Mouse (Mus musculus) lung, postnatal 0 days (tissue): ENCODE data around the gene Tmem240. TPM values are rescaled to one million over a fixed set of nuclear protein-coding genes. Genes with fewer than 3 reads are reported as not detected.
"Not testable (repeated sequence)": the region's sequence is repeated elsewhere in the genome, so short reads cannot be mapped to it uniquely, and the experiment has no call there.

ENCODE experiments used
- ATAC-seq: fragments of 200-750 bp; cut with Nextera tagmentation; 2 replicates; pipeline ENCODE4 v1.8.0; 2017; ENCODE audit warnings: moderate library complexity
- DNase-seq: peaks from one replicate; pipeline ENCODE4 v3.0.0-alpha.2; 2016; ENCODE audit warnings: low spot score
- H3K27ac ChIP-seq: fragments of 300-500 bp; sonication (generic); 2 replicates; pipeline ENCODE4 v1.5.1; 2014; ENCODE audit warnings: antibody characterized with exemption, mild to moderate bottlenecking, low read length, mixed read lengths
- H3K27me3 ChIP-seq: fragments of 300-500 bp; sonication (generic); replicated peaks from 2 replicates; pipeline ENCODE4 v1.6.1; 2014; ENCODE audit warnings: low read length, mixed read lengths; ENCODE audit not compliant: insufficient read depth
- H3K36me3 ChIP-seq: fragments of 300-500 bp; sonication (generic); 2 replicates; pipeline ENCODE4 v1.6.1; 2014; ENCODE audit warnings: low read length, mixed read lengths; ENCODE audit not compliant: insufficient read depth
- H3K4me1 ChIP-seq: fragments of 300-500 bp; sonication (generic); 2 replicates; pipeline ENCODE4 v1.6.1; 2014; ENCODE audit warnings: antibody characterized with exemption, low read depth, low read length, mixed read lengths; ENCODE audit not compliant: insufficient read depth
- H3K4me2 ChIP-seq: fragments of 300-500 bp; sonication (generic); replicated peaks from 2 replicates; pipeline ENCODE4 v1.6.1; 2014; ENCODE audit warnings: low read depth, mild to moderate bottlenecking, low read length, moderate library complexity, mixed read lengths
- H3K4me3 ChIP-seq: fragments of 300-500 bp; sonication (generic); 2 replicates; pipeline ENCODE4 v1.5.1; 2014; ENCODE audit warnings: low read depth, low read length
- H3K9ac ChIP-seq: fragments of 300-500 bp; sonication (generic); replicated peaks from 2 replicates; pipeline ENCODE4 v1.6.1; 2014; ENCODE audit warnings: low read depth, mild to moderate bottlenecking
- H3K9me3 ChIP-seq: fragments of 300-500 bp; sonication (generic); 2 replicates; pipeline ENCODE4 v1.6.1; 2016; ENCODE audit warnings: low read length, mixed read lengths
- CTCF ChIP-seq: IDR thresholded peaks from 2 replicates; pipeline ENCODE4 v1.5.1; 2016; ENCODE audit warnings: antibody characterized with exemption, mild to moderate bottlenecking
- EP300 ChIP-seq: IDR thresholded peaks from 2 replicates; pipeline ENCODE4 v1.6.1; 2016; ENCODE audit warnings: antibody characterized with exemption, mild to moderate bottlenecking, control low read depth
- WGBS: fragments of 180-500 bp; shearing (Covaris S2); extraction: QIAGEN DNeasy Blood & Tissue Kit; methylation state at CpG from one replicate; pipeline ENCODE4 v1.1.7; 2014; 5-methylcytosine and 5-hydroxymethylcytosine counted together
- polyA plus RNA-seq: library from polyadenylated mRNA; unstranded; fragments of >200 nt; fragmentation: Nextera tagmentation; extraction: Ambion mirVana; gene quantifications from 2 replicates; pipeline ENCODE4 v1.2.1, GENCODE M21; 2015

The Tmem240 gene
- polyA plus RNA-seq: 0.58 and 0.63 TPM in 2 replicates

DNA sequence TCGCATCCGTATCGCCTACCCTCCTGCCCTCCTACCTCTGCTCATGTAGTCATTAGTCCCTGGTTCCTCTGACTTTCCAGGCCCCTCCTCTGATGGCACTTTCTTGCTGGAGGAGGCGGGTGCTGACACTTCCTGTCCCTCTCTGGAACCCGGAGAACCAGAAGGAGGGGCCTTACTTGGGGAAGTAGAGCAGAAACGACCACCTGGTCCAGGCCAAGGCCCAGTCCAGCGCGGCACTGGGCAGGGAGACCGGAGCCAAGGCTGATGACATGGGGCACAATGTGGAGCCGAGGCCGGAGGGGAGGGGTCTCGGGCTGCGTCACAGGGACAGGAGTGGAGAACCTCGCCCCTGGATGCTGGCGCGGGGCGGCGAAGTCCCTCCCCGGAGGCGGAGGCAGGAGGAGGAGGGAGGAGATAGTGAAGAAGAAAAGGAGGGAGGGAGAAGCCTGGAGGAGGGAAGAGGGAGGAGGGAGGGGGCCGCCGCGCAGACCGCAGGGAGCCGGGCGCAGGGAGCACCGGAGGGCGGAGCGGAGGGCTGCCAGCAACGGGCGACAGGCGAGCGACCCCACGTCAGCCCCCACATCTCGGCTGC lies at the start of gene Tmem240:
TSS of gene Tmem240 (plus strand) at position 451 of the 592 bp plus-strand sequence.
- under 1% methylated on average over 23 of the region's 35 CpGs for WGBS
- peak; percentile 93 for ATAC-seq
- Histone ChIP-seq H3K4me3 (peak within 1 kb of the TSS; percentile 81), H3K9ac (peak within 1 kb of the TSS; percentile 54), H3K4me2 (peak within 1 kb of the TSS; percentile 88), H3K9me3 (no peaks in the 10 kb centered on the region), H3K27me3 (no peaks in the 10 kb centered on the region), H3K36me3 (peaks cover 4% of the 10 kb centered on the region; the same call in 1 of the 2 replicates), H3K4me1 (peaks cover 6% of the 10 kb centered on the region; the same call in 1 of the 2 replicates), H3K27ac (peak within 1 kb of the TSS; percentile 87)
- TF ChIP-seq CTCF (no peak; the same call in 1 of the 2 replicates), EP300 (no peak)
- DNase-seq: peak; percentile 96

DNA sequence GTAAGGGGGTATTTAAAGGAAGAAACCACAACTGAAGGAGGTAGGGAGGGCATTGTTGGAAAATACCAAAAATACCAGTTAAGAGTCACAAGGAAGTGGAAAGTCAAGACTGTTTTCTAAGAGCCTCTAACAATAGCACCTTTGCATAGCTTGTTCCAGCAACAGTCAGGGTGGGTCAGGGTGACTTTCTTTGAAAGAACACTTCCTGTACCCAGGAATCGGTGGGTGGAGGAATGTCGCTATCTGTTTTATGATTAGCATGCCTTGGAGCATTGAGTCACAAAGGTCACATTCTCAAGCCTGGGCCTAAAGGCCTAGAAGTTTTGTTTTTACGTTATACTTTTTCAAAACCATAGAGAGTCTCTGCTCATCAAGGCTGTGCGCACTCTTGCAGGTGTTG lies 46.8 kb upstream of the Tmem240 start:
- not testable (repeated sequence) for H3K27ac ChIP-seq, ATAC-seq, H3K4me1 ChIP-seq, H3K9ac ChIP-seq, DNase-seq, H3K4me3 ChIP-seq, H3K36me3 ChIP-seq, H3K27me3 ChIP-seq, H3K9me3 ChIP-seq, H3K4me2 ChIP-seq
- WGBS: 76% methylated on average over 4 of the region's 4 CpGs

DNA sequence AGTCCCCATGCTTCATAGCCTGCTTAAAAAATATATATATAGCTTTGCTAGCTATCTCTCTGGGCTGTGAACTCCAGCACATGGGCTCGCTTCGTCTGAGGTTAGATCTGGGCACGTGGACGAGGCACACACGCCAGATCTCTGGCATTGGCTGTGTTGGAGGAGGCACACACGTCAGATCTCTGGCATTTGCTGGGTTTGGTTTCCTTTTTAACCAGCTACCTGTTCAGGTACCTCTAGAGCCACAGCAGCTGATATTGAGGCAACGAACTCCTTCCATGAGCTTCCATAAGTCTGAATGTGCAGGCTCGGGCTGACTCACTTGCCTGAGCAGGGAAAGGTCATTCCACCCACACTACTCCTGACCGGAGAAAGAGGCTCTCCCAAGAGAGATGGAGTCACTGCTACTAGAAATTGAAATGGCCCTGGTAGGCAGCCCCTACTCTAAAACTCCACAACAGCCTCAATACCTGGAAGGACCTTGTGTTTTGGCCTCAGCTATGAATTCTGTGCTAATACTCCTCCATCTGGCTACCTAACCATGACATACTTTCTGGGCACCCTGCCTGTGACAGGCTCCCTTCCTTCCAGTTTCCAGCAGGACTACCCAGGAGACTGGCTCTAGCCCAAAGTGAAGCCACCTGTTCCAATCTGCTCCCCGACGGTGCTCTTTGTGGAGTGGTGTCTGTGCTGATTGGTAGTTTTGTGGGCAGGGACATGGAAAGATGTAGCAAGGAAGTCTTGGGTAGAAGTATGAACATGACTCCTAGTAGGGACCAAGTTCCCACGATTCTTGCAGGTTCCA lies 43.8 kb upstream of the Tmem240 start:
- no peak for TF ChIP-seq EP300
- no peak for TF ChIP-seq CTCF
- Histone ChIP-seq H3K9me3 (no peaks in the 10 kb centered on the region), H3K36me3 (no peaks in the 10 kb centered on the region), H3K27me3 (no peaks in the 10 kb centered on the region; the same call in none of the 2 replicates), H3K4me3 (no peak overlapping the region), H3K4me2 (no peak overlapping the region), H3K9ac (no peak overlapping the region), H3K27ac (no peak overlapping the region), H3K4me1 (peaks cover 4% of the 10 kb centered on the region; the same call in 1 of the 2 replicates)
- ATAC-seq (no peak), DNase-seq (no peak)
- WGBS: 77% methylated on average over 12 of the region's 12 CpGs

DNA sequence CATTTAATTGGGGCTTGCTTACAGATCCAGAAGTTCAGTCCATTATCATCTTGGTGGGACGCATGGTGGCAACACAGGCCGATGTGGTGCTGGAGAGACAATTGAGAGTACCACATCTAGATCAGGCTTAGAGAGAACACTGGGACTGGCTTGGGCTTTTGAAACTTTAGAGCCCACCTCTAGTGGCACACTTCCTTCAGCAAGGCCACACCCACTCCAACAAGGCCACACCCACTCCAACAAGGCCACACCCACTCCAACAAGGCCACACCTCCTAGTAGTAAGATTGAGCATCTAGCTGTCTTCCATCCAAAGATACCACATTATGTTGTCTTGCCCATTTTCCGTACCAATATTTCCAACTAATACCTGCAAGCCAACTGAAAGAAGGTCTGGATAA lies 42.2 kb upstream of the Tmem240 start:
- no peak overlapping the region for H3K9ac ChIP-seq
- TF ChIP-seq CTCF: no peak
- TF ChIP-seq EP300: no peak
- no peak overlapping the region for H3K4me2 ChIP-seq
- no peak overlapping the region for H3K4me3 ChIP-seq
- no peak for ATAC-seq
- no peaks in the 10 kb centered on the region for H3K9me3 ChIP-seq
- no peak overlapping the region for H3K27ac ChIP-seq
- WGBS: 95% methylated on average over 3 of the region's 3 CpGs
- no peaks in the 10 kb centered on the region for H3K36me3 ChIP-seq
- H3K4me1 ChIP-seq: peaks cover 4% of the 10 kb centered on the region; the same call in 1 of the 2 replicates
- DNase-seq: no peak
- no peaks in the 10 kb centered on the region; the same call in none of the 2 replicates for H3K27me3 ChIP-seq

DNA sequence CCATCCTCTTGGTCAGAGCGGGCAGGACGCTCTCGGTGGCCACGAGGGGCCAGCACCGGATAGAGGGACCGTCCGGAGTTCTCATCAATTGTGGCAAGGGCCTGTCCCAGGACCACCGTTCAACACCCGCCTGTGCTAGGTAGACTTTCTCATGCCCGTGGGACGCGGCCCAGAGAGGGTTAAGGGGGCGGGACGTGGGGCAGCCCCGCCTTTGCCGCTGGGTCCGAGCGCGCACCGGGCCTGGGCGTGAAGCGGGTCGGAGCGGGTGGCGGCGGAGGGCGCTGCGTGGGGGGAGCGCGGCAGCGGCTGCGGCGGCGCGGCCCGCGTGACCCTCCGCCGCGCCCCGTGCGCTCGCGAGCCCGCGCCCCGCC lies 40.5 kb upstream of the Tmem240 start, which contains the start of gene Fndc10:
TSS of gene Fndc10 (plus strand) at position 232 of the 371 bp plus-strand sequence.
- peak within 1 kb of the TSS; percentile 62 for H3K4me3 ChIP-seq
- H3K9ac ChIP-seq: peak within 1 kb of the TSS; percentile 32
- TF ChIP-seq CTCF: no peak; the same call in 1 of the 2 replicates
- no peak for TF ChIP-seq EP300
- DNase-seq (peak; percentile 25), ATAC-seq (peak; percentile 78)
- no peaks in the 10 kb centered on the region for H3K9me3 ChIP-seq
- H3K27ac ChIP-seq: no peak within 1 kb of the TSS
- no peaks in the 10 kb centered on the region; the same call in none of the 2 replicates for H3K27me3 ChIP-seq
- H3K36me3 ChIP-seq: no peaks in the 10 kb centered on the region
- under 1% methylated on average over 22 of the region's 47 CpGs for WGBS
- peaks cover 4% of the 10 kb centered on the region; the same call in 1 of the 2 replicates for H3K4me1 ChIP-seq
- H3K4me2 ChIP-seq: peak within 1 kb of the TSS; percentile 96
